Mouse (Mus musculus) erythroid progenitor cell, adult 5-6 weeks (primary cell): ENCODE measurements around the gene Cplx3. TPM values are rescaled to one million over a fixed set of nuclear protein-coding genes. Genes with fewer than 3 reads are reported as not detected.

Experiments
- ATAC-seq: replicated peaks from 2 replicates; pipeline ENCODE4 v1.8.0; 2016; ENCODE audit warnings: moderate number of reproducible peaks, mild to moderate bottlenecking, moderate TSS enrichment, inconsistent platforms; ENCODE audit not compliant: poor library complexity, low FRiP score, severe bottlenecking
- total RNA-seq, 2 experiments: library from RNA; stranded (forward) in 1 of 2; stranded (reverse) in 1 of 2; fragments of 150-400 nt in 1 of 2; fragments of 186-747, 209-891 nt in 1 of 2; gene quantifications; 2 replicates each; pipeline versions ENCODE4 v1.2.3 to v1.2.4; 2015 to 2017; ENCODE audit warnings: low replicate concordance in 2 of 2

The Cplx3 gene
- total RNA-seq, 2 experiments from 2014 or later: not detected

- no peak for ATAC-seq
Observed at GRCm38 (mm10) chr9:57564609-57565008, 41.5 kb downstream of the Cplx3 start.

DNA sequence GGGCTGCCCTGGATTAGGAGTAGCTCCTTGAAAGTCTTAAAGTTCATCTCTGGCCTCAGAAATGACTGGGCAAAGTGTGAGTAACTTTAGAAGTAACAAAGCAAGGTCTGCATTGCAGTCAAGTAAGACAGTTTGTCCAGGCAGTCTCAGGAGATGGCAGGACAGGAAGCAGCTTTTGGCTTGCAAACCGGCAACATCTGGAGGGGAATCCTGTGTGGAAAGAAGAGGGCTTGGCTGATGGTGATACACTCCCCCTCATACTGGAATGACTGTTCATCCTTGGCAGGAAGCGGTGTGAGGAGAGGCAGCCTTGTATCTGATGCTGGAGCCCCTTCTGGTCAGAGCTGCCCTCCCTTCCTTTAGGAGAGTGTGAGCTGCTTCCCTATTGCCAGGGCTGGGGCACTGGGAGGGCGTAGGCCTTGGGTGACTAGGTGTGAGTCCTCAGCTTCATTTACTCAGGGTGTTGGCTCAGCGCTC is 43.1 kb downstream of the Cplx3 start:
- ATAC-seq: no peak

GRCm38 (mm10) chr9:57561711-57562099 is 44.4 kb downstream of the Cplx3 start:
- ATAC-seq: no peak

DNA sequence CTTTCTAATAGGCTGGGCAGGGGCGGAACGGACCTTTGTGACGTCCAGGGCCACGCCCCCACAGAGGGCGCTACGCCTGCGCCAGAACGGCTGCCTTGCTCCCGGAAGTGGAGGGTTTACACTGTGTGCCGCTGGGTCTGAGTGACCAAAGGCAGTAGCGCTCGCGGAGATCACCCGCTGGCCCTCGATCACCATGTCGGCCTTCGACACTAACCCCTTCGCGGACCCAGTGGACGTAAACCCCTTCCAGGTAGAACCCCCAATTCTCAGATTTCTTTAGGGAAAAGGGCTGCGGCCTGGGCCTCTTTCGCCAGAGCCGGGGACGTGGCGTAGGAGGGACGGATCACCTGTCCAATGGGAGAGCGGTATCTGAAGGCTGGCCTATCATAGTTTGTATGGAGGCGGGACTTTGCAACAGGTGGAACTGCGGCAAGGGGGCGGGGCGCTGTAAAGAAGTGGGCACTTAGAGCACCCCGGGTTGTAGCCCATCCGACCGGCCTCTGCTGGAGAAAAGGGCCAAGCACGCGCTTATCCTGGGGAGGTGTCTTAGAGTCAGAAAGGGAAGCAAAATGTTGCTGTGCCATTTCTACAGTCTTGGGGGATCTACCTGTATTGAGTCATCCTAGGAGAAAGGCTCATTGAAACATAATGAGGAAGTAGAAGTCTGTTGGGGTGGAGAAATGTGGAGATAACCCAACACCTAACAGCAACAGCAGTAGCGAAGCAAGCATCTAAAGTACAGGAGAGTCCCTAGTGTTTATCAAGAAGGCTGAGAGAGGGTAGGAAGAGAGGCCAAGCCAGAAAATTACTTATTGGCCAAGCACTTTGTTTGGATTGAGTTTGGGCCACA is 45.0 kb downstream of the Cplx3 start, which contains the start of gene Scamp2:
Gene Scamp2, plus strand, starts transcription at position 83 of the 850 bp plus-strand sequence.
- peak; percentile 98 for ATAC-seq

- ATAC-seq: no peak
Observed at GRCm38 (mm10) chr9:57560263-57560662, 45.8 kb downstream of the Cplx3 start.

GRCm38 (mm10) chr9:57559568-57559967 is 46.5 kb downstream of the Cplx3 start:
- no peak for ATAC-seq

DNA sequence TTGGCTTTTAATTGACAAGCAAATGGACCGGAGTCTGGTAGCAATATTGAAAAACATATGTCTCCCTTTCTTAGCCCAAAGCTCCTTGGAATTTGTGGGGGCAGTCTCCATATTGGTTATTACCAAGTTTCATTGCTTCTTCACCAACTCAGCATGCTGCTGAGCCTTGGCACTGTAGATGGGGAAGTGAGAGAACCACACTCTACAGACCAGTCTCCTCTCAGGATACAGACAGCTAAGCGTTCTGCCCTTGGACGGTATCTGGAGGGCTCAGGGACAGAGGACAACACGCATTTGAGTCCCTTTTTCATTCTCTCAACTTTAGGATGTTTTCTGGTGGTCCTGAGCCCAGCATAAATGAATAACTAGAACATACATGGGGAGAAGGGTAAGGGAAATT is 47.5 kb downstream of the Cplx3 start:
- no peak for ATAC-seq

GRCm38 (mm10) chr9:57557215-57557614 is 48.9 kb downstream of the Cplx3 start:
- no peak for ATAC-seq

- no peak for ATAC-seq
Observed at GRCm38 (mm10) chr9:57554753-57555152, 51.3 kb downstream of the Cplx3 start.

- no peak for ATAC-seq
Observed at GRCm38 (mm10) chr9:57553119-57553518, 53.0 kb downstream of the Cplx3 start.

DNA sequence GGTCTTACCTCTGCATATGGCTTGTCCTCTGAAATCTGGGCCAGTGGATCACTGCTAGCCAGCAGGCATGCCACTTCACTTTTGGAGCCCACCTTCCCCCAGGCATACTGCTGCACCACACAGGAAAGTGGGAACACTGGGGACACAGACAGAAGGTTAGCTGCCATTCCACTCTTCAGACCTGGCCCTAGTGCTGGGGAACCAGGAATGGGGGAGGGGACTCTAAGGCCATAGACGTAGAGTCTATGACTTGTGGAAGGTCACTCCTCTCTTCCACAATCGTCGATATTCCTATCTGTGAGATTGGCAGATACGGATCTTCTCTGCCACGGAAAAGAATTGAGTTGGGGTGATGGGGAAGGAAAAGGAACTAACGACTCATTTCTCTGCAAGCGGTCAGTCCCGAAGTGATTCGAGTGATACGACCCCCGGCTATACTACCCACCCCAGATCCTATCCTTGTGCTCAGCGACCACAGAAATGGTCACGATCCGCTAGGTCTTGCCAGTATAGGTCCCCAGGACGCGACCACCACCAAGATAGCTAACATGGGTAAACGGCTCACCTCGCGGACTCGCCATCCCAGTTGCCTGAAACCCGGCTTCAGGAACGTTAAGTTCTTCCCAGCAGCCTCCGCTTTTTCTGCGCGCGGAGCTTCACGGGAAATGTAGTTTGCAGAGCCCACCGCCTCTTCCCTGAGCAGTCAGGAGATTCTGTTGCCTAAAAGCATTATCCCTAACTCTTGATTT is 53.8 kb downstream of the Cplx3 start, which contains the start of gene Mpi:
Gene Mpi, minus strand, starts transcription at position 625 of the 749 bp plus-strand sequence.
- peak; percentile 80 for ATAC-seq

- no peak for ATAC-seq
Observed at GRCm38 (mm10) chr9:57550126-57550862, 55.8 kb downstream of the Cplx3 start.

Other genes starting within 250 kb of the Cplx3 start
- gene Ppcdc, start 166.2 kb downstream of the Cplx3 start, total RNA-seq (2015; ENCODE audit: low replicate concordance): 9.4 and 17.2 TPM in 2 replicates
- 5.0 and 6.1 TPM in 2 replicates for gene Ppcdc, start 166.2 kb downstream of the Cplx3 start, total RNA-seq (2017; ENCODE audit: low replicate concordance)
- gene Scamp5, start 138.2 kb downstream of the Cplx3 start, total RNA-seq (2015; ENCODE audit: low replicate concordance): 0.84 TPM in 1 of 2 replicates, not detected in the other
- gene Scamp5, start 138.2 kb downstream of the Cplx3 start, total RNA-seq (2017; ENCODE audit: low replicate concordance): 1.2 TPM in 2 replicates
- not detected in 2 replicates for gene Rpp25, start 102.3 kb downstream of the Cplx3 start, total RNA-seq (2015; ENCODE audit: low replicate concordance)
- not detected in 2 replicates for gene Rpp25, start 102.3 kb downstream of the Cplx3 start, total RNA-seq (2017; ENCODE audit: low replicate concordance)
- 138 and 226 TPM in 2 replicates for gene Cox5a, start 85.0 kb downstream of the Cplx3 start, total RNA-seq (2015; ENCODE audit: low replicate concordance)
- gene Cox5a, start 85.0 kb downstream of the Cplx3 start, total RNA-seq (2017; ENCODE audit: low replicate concordance): 34.4 and 38.2 TPM in 2 replicates
- gene Fam219b, start 68.8 kb downstream of the Cplx3 start, total RNA-seq (2015; ENCODE audit: low replicate concordance): 2.9 and 5.0 TPM in 2 replicates
- 3.5 and 5.9 TPM in 2 replicates for gene Fam219b, start 68.8 kb downstream of the Cplx3 start, total RNA-seq (2017; ENCODE audit: low replicate concordance)
- gene Mpi, start 53.5 kb downstream of the Cplx3 start, total RNA-seq (2015; ENCODE audit: low replicate concordance): 1.7 and 4.0 TPM in 2 replicates
- 0.26 and 1.4 TPM in 2 replicates for gene Mpi, start 53.5 kb downstream of the Cplx3 start, total RNA-seq (2017; ENCODE audit: low replicate concordance)
- gene Scamp2, start 45.3 kb downstream of the Cplx3 start, total RNA-seq (2015; ENCODE audit: low replicate concordance): 23.8 and 28.1 TPM in 2 replicates
- 10.0 and 12.1 TPM in 2 replicates for gene Scamp2, start 45.3 kb downstream of the Cplx3 start, total RNA-seq (2017; ENCODE audit: low replicate concordance)
- gene Ulk3, start 16.8 kb downstream of the Cplx3 start, total RNA-seq (2015; ENCODE audit: low replicate concordance): 1.1 and 3.4 TPM in 2 replicates
- 0.98 and 5.9 TPM in 2 replicates for gene Ulk3, start 16.8 kb downstream of the Cplx3 start, total RNA-seq (2017; ENCODE audit: low replicate concordance)
- not detected in 2 replicates for gene Lman1l, start 14.5 kb upstream of the Cplx3 start, total RNA-seq (2015; ENCODE audit: low replicate concordance)
- gene Lman1l, start 14.5 kb upstream of the Cplx3 start, total RNA-seq (2017; ENCODE audit: low replicate concordance): not detected in 2 replicates
- 34.6 and 46.1 TPM in 2 replicates for gene Csk, start 47.4 kb upstream of the Cplx3 start, total RNA-seq (2015; ENCODE audit: low replicate concordance)
- gene Csk, start 47.4 kb upstream of the Cplx3 start, total RNA-seq (2017; ENCODE audit: low replicate concordance): 46.2 and 46.5 TPM in 2 replicates
- not detected in 2 replicates for gene Cyp1a2, start 77.4 kb upstream of the Cplx3 start, total RNA-seq (2015; ENCODE audit: low replicate concordance)
- gene Cyp1a2, start 77.4 kb upstream of the Cplx3 start, total RNA-seq (2017; ENCODE audit: low replicate concordance): not detected in 2 replicates
- gene Cyp1a1, start 81.6 kb upstream of the Cplx3 start, total RNA-seq (2015; ENCODE audit: low replicate concordance): not detected in 2 replicates
- not detected in 2 replicates for gene Cyp1a1, start 81.6 kb upstream of the Cplx3 start, total RNA-seq (2017; ENCODE audit: low replicate concordance)
- 5.8 and 7.5 TPM in 2 replicates for gene Edc3, start 102.3 kb upstream of the Cplx3 start, total RNA-seq (2015; ENCODE audit: low replicate concordance)
- gene Edc3, start 102.3 kb upstream of the Cplx3 start, total RNA-seq (2017; ENCODE audit: low replicate concordance): 2.8 and 8.6 TPM in 2 replicates
- 237 and 278 TPM in 2 replicates for gene Clk3, start 159.6 kb upstream of the Cplx3 start, total RNA-seq (2015; ENCODE audit: low replicate concordance)
- gene Clk3, start 159.6 kb upstream of the Cplx3 start, total RNA-seq (2017; ENCODE audit: low replicate concordance): 247 and 348 TPM in 2 replicates
- 7.1 and 8.3 TPM in 2 replicates for gene Arid3b, start 230.5 kb upstream of the Cplx3 start, total RNA-seq (2015; ENCODE audit: low replicate concordance)
- gene Arid3b, start 230.5 kb upstream of the Cplx3 start, total RNA-seq (2017; ENCODE audit: low replicate concordance): 0.83 and 1.8 TPM in 2 replicates